Mouse (Mus musculus) embryo, embryonic 9.5 days (tissue): Measurements from ENCODE around the gene Bcl2l15.
"Not testable (repeated sequence)": the region's sequence is repeated elsewhere in the genome, so short reads cannot be mapped to it uniquely, and the experiment has no call there.

Experiments used
- DNase-seq: peaks from one replicate; pipeline ENCODE4 v3.0.0-alpha.2; 2017; ENCODE audit errors: extremely low spot score

Bcl2l15 gene

GRCm38 (mm10) chr3:103831146-103831545 lies 1.3 kb upstream of the Bcl2l15 start:
- no peak for DNase-seq

DNA sequence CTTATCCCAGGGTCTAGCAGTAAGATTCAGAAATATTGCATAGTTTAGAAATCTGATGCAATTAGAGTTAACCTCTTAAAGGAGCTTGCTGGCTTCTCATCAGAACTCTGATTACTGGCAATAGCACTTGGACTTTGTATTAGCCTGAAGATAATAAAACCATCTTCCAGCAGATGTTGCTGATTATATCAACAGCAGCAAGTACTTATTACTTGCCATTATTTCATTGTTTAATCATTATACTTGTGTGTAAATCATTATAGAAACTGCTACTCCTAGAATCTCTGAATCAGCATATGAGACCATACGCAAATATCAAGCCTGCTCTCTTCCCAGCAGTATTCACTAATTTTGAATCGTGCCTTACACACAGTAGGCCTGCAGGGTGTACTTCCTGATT lies 1.6 kb downstream of the Bcl2l15 start:
- no peak for DNase-seq

DNA sequence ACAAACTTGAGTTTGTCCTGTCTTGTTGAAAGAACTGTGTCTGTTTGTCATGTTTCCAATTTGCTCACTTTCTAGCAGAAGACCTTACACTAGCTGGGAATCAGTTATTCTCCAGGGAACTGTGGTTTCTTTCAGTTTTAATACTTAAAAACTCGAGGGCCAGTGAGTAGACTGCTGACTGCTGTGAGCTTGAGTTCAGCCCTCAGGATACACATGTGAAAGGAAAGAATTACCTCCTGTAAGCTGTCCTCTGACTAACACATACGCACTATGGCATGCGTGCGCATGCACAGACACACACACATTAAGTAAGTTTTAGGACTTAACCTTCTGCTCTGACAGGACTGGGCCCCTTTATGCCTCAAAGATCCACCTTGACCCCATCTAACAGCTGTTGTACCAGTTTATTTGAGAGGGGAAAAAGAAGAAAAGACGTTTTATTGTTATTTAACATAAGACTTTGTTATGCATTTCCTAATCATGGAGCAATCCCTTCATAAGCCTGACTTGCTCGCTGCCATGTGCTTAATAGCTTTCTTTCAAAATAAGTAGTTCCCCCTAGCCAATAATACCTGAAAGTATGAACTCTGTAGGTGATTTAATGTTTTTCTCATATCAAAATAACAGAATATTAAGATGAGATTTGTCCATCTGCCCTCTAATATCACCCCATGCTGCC lies 3.0 kb downstream of the Bcl2l15 start:
- no peak for DNase-seq

- no peak for DNase-seq
These were observed 3.5 kb downstream of the Bcl2l15 start for GRCm38 (mm10) chr3:103835951-103836310.

DNA sequence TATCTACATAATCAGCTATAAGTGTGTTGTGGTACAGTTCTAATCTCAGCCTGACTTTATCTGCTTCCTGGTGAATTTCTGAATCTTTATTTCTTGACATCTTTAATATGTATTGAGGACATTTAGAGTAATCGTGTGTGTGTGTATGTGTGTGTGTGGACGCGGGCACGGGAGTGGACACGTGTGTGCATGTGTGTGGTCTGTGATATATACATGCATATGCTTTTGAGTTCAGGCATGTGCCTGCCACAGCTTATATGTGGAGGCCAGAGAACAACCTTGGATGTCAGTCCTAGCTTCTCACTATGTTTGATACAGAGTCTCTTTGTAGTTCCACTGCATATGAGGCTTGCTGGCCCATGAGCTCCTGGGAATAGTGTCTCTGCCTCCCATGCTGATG lies 4.1 kb downstream of the Bcl2l15 start:
- DNase-seq: no peak

GRCm38 (mm10) chr3:103839711-103840110 lies 7.3 kb downstream of the Bcl2l15 start:
- no peak for DNase-seq

DNA sequence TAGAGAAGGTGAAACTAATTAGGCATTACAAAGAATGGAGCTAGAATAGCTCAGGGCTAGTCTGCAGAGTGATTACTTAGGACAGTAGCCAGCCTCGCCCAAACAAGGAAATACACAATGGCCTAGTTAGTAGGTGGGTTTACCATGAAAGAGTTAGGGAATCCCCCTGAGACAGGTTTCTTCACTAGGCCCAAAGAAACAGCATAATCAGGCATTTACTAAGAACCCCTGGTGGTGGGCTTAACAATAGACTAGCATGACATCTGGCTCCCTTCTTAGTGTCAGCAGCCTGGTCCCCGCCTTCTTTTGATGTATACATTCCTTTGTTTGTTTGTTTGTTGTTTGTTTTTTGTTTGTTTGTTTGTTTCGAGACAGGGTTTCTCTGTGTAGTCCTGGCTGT lies 7.8 kb downstream of the Bcl2l15 start:
- DNase-seq: not testable (repeated sequence)

DNA sequence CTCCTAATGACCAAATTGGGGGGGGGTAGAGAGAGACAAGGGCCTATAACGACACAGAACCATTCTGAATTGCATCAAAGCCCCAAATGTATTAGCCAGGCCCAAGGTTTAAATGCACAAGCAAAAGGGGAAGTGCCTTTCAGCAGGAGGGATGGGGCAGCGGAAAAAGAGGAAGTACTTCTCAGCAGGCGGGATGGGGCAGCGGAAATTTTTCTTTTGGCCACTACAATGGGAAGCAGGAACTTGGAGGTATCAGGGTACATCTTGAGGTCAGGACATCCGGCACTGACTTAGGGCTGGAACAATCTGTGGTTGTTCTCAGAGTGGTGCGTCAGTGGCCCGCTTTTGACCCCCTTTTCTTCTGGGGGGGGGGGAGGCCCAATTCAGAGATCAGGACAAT lies 8.5 kb downstream of the Bcl2l15 start:
- not testable (repeated sequence) for DNase-seq

GRCm38 (mm10) chr3:103850644-103851363 lies 18.4 kb downstream of the Bcl2l15 start:
- no peak for DNase-seq

- DNase-seq: no peak
These were observed 19.1 kb downstream of the Bcl2l15 start for GRCm38 (mm10) chr3:103851481-103851880.

GRCm38 (mm10) chr3:103851882-103852281 lies 19.5 kb downstream of the Bcl2l15 start:
- DNase-seq: no peak

- DNase-seq: no peak
These were observed 20.3 kb downstream of the Bcl2l15 start for GRCm38 (mm10) chr3:103852565-103853299.

DNA sequence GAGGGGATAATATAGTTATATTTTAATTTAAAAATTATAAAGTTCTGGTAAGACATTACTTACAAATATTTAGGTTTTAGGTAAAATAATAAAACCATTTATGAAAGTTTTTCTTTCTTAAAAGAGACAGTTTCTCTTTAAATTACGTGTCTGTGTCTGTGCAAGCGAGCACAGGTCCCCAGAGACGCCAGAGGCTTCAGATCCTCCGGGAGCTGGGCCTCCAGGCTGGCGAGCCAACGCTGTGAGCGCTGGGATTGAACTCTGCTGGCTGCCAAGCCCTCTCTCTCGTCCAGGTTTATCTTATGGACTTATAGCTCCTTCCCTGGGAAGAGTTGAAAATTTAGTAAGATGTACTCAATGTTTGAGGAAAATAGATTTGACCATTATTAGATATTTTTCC lies 21.4 kb downstream of the Bcl2l15 start:
- DNase-seq: no peak

- DNase-seq: no peak
These were observed 24.8 kb downstream of the Bcl2l15 start for GRCm38 (mm10) chr3:103857036-103857805.

DNA sequence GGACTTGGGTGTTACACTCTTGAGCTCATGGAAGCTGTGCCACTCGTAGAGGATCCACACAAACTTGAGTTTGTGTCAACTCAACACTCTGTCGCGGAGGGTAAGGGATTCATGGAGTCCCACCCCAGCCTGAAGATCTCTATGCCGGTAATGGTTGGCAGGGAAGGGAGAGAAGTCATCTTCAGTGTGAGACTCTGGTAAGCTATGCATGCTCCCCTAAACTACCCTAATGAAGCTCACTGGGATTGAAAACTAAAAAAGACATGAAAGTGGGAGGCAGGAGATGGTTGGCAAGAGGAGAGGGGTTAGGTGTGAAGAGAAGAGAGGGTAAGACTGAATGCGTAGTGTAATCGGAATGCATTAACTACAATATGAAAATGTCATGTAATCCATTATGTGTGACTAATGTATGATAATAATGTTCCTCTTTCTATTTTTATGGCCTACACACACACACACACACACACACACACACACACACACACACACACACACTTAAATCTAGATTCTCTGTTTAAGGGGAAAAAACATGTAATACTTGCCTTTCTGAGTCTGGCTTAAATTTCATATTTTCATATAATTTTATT lies 25.7 kb downstream of the Bcl2l15 start:
- no peak for DNase-seq

DNA sequence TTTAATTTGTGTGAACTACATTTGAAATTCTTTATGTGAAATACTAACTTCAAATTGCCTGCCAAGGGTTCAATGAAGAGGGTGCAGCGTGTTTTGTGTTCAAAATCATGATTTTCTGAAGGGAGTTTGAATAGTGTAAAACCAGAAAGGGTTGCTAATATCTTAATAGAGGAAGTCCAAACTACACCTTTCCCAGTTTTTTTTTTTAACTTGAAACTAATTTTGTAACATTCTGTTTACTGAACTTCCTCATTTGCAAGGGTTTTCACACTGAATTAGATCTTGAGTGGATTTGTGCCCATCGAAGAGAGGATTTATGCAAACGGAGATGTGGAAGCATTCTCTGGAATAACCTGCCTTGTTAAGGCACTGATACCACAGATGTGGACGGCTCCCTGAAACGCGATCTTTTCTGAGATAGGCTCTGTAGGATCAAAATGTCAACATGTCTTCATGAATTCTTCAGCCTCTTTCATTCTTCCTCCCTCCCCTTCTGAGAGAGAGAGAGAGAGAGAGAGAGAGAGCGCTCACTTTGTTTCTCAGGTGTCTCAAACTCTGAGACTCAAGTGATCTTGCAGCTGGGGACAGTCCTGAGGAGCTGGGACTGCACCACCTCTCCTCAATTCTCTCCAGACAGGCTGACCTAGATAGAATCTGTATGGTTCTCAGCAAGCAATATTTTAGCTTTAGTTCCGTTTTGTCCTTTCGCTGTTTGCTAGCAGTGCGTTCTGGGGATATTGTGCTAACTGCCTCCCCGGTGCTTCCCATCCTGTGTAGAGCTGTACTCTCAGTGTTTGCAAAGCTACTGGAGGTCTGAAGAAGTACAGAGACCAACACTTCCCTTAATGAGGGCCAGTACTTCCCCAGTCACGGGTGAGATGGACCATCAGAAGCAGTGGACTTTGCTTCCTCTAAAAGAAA lies 26.7 kb downstream of the Bcl2l15 start, which contains the start of gene Ptpn22:
TSS of gene Ptpn22 (plus strand) at position 915 of the 921 bp plus-strand sequence.
- no peak for DNase-seq

DNA sequence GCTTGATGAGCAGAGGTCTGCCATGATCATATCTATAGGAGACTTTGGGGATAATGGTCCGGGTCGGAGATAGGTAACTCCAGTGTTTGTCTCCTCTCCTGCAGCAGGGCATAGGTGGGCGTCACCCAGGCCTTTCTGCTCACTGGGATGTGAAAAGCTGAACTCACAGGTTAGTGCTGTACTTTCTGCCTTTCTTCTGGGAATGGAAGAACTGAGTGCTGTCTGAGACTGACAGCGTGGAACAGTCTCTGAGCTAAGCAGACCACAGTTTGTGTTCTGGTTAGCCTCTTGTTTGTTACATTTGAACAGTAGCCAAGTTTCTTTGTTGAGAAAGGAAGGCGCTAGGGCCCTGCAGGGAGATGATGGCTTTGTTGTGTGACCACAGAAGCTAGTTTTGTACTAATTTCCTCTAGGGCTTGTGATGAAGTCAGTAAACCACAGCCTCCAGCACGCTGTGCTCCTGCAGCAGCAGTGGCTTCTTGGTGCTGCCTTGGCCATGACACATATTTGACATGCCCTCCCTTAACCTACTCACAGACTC lies 27.5 kb downstream of the Bcl2l15 start:
- DNase-seq: no peak

DNA sequence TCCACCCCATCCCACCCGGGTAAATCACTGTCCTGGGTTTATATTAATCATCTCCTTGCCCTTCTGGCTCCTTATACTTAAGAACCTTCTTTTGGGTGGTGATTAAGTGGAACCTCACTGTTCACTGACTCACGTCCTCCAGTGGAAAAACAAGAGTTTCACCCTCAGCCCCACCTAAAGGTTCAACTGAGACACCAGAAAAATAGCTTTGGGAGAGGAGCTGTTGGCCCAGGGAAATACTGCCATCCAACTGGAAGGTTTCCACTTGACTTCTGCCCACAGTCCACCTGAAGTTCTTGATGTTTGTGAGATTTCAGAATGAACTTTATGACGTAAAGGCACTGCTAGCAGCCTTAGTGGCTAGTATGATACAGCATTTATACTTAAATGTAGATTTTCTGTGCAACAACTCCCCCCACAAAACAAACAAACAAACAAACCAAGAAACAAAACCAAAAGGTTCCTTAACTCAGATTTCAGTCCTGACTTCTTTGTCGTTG lies 30.4 kb downstream of the Bcl2l15 start:
- DNase-seq: no peak

- DNase-seq: no peak
These were observed 31.8 kb downstream of the Bcl2l15 start for GRCm38 (mm10) chr3:103864200-103864599.

DNA sequence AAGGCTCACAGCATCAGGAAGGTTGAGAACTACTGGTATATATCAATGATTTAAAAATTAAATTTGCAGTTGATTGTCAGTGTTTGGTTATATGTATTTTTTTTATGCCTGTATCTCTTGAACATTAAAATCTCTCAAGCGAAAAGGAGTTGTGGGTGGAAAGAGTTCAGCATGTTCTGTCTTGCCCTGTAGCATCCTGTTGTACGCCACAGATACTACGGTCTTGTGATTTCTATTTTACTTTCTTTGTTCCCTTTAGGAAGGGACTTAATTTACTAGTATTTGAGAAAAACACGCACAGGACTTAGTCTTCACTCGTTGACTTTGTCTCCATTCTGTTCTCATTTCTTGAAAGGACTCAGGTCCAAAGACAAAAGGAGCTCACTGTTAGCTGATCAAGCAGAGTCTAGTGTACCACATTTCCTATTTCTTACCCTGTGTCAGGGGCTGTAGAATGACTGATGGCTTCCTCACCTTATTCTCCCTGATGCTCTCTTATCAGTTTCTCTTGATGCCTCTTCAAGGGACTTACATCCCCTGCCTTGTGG lies 35.1 kb downstream of the Bcl2l15 start:
- DNase-seq: no peak
